Mouse (Mus musculus) erythroblast, adult 5-6 weeks (primary cell): Measurements from ENCODE around the gene Zfyve26. TPM values are rescaled to one million over a fixed set of nuclear protein-coding genes. Genes with fewer than 3 reads are reported as not detected.
"Not testable (repeated sequence)": the region's sequence is repeated elsewhere in the genome, so short reads cannot be mapped to it uniquely, and the experiment has no call there.

ENCODE experiments used
- ATAC-seq: replicated peaks from 2 replicates; pipeline ENCODE4 v1.8.0; 2016; ENCODE audit warnings: moderate number of reproducible peaks, mild to moderate bottlenecking, moderate TSS enrichment, inconsistent platforms; ENCODE audit not compliant: poor library complexity, low FRiP score, severe bottlenecking
- total RNA-seq, 2 experiments: library from RNA; stranded (forward) in 1 of 2; stranded (reverse) in 1 of 2; fragments of 150-400 nt in 1 of 2; fragments of 200-764, 138-1000 nt in 1 of 2; gene quantifications; 2 replicates each; pipeline versions ENCODE4 v1.2.3 to v1.2.4; 2015 to 2017; ENCODE audit warnings: low replicate concordance in 2 of 2

The Zfyve26 gene
- total RNA-seq (2015; ENCODE audit: low replicate concordance) (40.0 and 41.0 TPM in 2 replicates), total RNA-seq (2017; ENCODE audit: low replicate concordance) (18.8 and 29.4 TPM in 2 replicates)

DNA sequence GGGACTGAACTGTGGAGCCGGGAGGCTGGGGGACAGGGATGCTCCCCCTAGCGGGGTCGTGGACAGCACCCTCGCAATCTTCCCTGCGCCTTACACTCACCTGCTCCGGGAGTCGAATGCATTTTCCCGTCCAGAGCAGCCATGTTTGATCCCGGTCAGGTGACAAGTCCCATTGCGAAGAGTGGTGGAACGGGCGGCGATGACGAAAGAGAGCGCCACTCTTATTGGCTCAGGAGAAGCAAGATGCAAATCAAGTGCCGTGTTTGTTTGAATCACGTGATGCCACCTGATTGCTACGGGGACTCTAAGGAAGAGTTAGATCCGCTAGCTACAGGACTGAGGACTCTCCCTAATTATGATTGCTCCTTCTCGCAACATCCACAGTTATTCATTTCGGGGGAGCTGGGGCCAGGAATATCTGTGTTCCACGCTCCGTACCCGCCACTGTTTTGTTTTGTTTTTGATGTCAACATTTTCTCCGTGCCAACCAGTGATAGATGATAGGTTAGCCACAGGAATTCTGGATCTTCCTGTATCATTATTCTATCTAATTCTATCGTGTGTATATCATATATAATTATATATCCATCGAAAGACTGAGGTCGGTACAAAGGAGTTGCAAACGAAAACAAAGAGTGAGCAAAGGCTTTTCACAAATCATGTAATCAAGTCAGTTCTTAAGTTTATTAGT lies at the start of gene Zfyve26:
Gene Zfyve26 (minus strand): TSS at position 179 of the 691 bp plus-strand sequence.
- peak; percentile 95 for ATAC-seq

GRCm38 (mm10) chr12:79341291-79341845 lies 45.3 kb upstream of the Zfyve26 start:
- no peak for ATAC-seq

- no peak for ATAC-seq
These were observed 44.4 kb upstream of the Zfyve26 start for GRCm38 (mm10) chr12:79340513-79340912.

DNA sequence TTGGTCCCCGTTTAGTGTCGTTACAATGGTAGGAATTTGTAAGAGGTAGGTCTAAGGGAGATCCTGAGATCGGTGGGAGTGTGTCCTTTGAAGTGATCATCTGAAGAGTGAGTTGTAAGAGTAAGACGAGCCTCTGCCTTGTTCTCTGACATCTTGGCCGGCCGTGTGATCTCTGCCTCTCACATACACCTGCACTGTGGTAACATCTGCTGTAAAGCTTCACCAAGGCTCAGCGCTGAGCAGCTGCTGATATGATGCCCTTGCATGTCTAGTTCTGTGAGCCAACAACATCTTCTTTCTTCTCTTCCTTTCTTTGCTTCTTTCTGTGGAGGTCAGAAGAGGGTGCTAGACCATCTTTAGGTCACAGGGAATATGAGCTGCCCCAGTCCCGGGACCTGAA lies 42.7 kb upstream of the Zfyve26 start:
- ATAC-seq, result no peak

GRCm38 (mm10) chr12:79331722-79332121 lies 35.6 kb upstream of the Zfyve26 start:
- ATAC-seq, result no peak

DNA sequence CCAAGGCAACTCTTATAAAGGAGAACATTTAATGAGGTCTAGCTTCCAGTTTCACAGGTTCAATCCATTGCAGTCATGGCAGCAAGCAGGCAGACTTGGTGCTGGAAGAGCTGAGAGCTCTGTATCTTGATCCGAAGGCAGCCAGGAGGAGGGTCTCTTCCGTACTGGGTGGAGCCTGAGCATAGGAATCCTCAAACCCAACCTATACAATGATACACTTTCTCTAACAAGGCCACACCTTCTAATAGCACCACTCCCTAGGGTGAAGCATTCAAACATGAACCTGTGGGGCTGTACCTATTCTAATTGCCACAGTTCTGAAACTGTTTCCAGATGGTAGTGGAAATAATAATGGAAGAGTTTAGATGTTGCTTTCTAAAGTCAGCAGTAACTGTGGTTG lies 34.5 kb upstream of the Zfyve26 start:
- no peak for ATAC-seq

DNA sequence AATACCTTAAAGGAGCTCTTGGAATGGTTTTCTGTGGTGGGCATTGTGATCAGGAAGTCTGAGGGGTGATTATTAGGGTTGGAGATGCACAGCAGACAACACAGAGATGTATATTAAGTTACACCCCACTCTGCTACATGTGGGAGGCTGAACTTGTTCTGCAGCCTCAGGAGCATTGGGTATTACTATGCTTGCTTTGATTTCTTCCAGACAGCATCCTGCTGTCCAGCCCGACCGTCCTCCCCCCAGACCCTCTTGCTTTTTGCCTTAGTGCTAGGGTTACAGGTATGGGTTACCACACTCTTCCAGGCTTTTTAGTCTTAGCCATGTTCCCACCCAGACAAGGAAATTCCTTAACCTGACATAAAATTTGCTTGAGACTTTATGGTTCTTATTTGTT lies 31.8 kb upstream of the Zfyve26 start:
- no peak for ATAC-seq

GRCm38 (mm10) chr12:79326745-79327144 lies 30.6 kb upstream of the Zfyve26 start:
- no peak for ATAC-seq

DNA sequence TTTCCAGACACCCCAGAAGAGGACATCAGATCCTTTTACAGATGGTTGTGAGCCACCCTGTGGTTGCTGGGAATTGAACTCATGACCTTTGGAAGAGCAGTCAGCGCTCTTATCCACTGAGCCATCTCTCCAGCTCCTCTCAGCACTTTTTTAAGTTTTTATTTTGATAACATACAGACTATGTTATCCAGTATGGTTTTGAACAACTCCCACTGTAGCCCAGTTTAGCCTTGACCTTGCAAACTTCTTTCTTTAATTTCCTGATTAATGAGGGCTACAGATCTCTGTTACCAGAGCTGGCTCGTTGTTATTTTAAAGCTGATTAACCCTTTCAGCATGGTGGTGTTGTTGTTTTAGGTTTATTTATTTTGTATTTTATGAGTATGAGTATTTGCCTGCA lies 30.1 kb upstream of the Zfyve26 start:
- ATAC-seq, result no peak

DNA sequence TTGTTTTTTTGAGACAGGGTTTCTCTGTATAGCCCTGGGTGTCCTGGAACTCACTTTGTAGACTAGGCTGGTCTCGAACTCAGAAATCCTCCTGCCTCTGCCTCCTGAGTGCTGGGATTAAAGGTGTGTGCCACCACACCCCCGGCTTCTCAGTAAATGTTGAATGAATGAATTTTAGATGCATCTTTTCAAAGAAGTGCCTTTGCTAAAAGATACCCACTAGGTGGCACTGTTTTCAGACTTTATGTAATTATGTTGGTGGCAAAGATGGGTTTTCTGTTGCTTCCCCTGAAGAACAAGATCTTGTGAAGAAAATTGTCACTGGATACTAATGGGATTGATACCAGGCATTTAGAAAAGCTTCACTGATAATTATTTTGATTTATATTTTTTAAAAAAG lies 26.4 kb upstream of the Zfyve26 start:
- not testable (repeated sequence) for ATAC-seq

DNA sequence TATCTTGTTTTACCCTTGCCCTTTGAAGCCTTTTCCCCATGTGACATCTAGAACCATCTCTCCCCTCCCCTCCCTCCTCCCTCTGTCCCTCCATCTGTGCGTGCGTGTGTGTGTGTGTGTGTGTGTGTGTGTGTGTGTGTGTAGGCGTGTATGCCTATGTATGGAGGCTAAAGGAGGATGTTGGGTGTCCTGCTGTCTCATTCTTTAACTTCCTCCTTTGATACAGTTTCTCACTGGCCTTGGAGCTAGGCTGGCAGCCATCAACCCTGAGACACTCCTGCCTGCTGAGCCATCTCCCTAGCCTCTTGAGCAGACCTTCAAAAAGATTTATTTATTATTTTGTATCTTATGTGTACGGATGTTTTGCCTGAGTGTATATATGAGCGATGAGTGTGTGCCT lies 24.8 kb upstream of the Zfyve26 start:
- ATAC-seq, result no peak

- no peak for ATAC-seq
These were observed 21.2 kb upstream of the Zfyve26 start for GRCm38 (mm10) chr12:79317339-79317738.

GRCm38 (mm10) chr12:79313721-79314120 lies 17.6 kb upstream of the Zfyve26 start:
- ATAC-seq, result no peak

DNA sequence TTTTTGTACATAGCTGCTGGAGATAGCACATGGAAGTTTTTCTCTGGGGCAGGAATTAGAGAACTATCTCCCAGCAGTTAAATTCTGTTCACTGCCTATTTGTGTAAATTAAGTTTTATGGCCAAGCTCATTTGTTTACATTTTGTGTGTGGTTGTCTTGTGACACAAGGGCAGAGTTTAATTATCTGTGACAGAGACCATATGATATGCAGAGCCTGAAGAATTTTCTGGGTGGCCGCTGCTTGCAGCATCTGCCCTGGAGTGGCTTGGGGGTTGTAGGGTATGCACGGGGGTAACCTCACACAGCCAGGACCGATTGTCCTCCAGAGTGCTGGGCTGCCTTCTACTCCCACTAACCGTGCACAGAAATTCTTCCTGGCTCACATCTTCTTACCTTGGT lies 9.9 kb upstream of the Zfyve26 start:
- no peak for ATAC-seq

GRCm38 (mm10) chr12:79305131-79305530 lies 9.0 kb upstream of the Zfyve26 start:
- no peak for ATAC-seq

DNA sequence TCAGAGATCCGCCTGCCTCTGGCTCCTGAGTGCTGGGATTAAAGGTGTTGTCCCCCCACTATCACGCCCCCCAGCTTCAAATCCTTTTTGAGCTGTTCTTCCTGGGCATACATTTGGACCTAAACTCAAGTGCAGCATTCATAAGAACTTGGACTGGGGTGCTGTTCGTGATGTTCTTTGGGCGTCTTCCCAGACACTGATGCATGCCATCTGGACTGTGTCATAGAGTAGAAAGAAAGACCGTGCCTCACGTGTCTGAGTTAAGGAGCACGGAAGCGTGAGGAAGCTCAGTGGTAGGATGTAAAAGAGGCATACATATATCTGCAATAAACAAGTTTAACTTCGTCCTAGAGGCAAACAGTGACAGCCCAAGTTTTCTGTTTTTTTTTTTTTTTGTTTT lies 5.7 kb upstream of the Zfyve26 start:
- ATAC-seq, result no peak

DNA sequence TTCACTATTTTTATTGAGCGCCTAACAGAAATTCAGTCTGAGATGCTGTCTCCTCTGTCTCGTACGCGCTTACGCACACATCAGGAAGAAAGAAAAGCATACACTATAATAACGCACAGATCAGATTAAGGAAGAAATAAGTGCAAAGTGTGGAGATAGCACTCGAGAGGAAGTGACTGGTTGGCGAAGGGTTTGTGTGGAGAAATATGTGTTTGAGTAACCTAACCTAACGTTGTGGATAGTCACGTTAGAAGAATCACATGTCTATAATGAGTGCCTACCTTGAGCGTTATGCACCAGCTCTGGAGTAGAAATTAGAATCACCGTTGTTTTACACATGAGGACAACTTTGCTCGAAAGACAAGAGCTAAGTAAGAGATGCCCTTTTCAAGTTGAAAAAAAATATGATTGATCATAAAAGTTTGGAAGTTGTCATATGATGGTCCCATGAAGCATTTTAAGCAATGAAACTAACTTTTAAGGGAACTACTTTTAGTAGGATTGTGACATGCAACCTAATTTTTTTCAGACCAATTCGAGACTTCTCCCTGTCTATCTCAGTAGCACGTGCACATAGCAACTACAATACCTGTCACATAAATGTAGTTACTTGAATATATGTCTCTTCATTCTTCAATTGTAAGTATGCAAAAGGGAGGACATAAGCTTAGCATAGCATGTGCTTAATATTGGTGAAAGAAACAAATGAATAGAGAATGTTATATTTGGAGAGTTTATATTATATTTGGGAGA lies 2.0 kb upstream of the Zfyve26 start:
- no peak for ATAC-seq

DNA sequence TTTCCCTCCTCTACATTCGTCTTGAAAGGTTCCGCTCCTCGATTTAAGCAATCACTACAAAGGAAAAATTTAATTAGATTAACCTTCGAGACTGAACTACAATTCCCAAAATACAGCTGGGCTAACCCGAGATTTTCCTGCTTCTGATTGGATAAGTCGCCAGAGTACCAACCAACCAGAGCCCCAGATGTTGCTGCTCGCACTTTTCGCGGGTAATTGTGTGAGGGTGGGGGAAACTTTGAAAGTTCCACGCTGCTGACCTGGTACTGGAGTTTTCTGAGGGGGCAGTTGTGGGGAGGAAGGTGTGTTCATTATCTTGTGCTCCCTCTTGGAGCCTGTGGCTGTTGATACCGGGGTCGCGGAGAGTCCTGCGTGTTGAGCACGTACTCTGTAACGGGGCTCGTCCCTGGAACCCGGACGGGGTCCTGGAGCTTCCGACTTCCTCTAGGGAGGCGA lies 1.0 kb upstream of the Zfyve26 start, which contains the start of gene Rad51b:
Gene Rad51b (plus strand): TSS at position 162 of the 456 bp plus-strand sequence.
- peak; percentile 88 for ATAC-seq

DNA sequence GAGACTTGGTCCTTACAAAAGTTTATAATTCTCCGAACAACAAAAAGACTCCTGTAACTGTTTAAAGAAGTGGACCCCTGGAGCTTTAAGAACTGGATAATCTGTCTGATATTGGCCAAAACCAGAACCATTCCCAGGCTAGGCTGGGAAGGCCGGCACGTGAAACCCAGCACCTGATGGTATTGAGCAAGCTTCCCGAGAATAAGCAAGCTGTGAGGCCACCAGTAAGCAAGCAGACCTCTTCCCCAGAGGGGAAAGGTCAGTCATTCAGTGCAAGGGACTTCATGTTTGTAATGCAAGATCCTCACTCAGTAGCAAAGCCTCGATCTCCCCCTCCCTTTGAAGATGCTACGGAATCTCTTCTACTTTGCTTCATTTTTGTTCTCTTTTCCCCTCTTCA lies 3.2 kb downstream of the Zfyve26 start:
- ATAC-seq, result no peak

GRCm38 (mm10) chr12:79282595-79282994 lies 13.5 kb downstream of the Zfyve26 start:
- no peak for ATAC-seq
